Mouse (Mus musculus): ENCODE results near the gene Chek2. TPM values are rescaled to one million over a fixed set of nuclear protein-coding genes. Genes with fewer than 3 reads are reported as not detected.

Chek2 gene
- polyA plus RNA-seq, 1 experiment from 2014 or later = 24.7 TPM

GRCm38 (mm10) chr5:110916241-110916640 is 76.5 kb downstream of the Chek2 start:
- WGBS = 83% methylated on average over 3 of the region's 3 CpGs
- DNase-seq (ENCODE audit: low spot score) (no peak), ATAC-seq (replicated peaks; ENCODE audit: insufficient number of reproducible peaks, low FRiP score, low TSS enrichment, low read depth) (no peak)
- Histone ChIP-seq H3K27me3 (ENCODE audit: control insufficient read depth, insufficient read depth, low read length) (no peaks in the 10 kb centered on the region), H3K4me1 (ENCODE audit: control insufficient read depth, insufficient read depth, low read length) (no peaks in the 10 kb centered on the region), H3K36me3 (replicated peaks; ENCODE audit: control insufficient read depth, insufficient read depth, low read depth, low read length) (no peaks in the 10 kb centered on the region), H3K4me2 (ENCODE audit: low read depth, low read length) (no peak overlapping the region), H3K4me3 (ENCODE audit: low read depth, low read length) (no peak overlapping the region), H3K27ac (replicated peaks; ENCODE audit: low read depth, low read length) (no peak overlapping the region), H3K9me3 (replicated peaks; ENCODE audit: control insufficient read depth, low read length) (no peaks in the 10 kb centered on the region), H3K9ac (replicated peaks; ENCODE audit: low read length) (no peak overlapping the region)

DNA sequence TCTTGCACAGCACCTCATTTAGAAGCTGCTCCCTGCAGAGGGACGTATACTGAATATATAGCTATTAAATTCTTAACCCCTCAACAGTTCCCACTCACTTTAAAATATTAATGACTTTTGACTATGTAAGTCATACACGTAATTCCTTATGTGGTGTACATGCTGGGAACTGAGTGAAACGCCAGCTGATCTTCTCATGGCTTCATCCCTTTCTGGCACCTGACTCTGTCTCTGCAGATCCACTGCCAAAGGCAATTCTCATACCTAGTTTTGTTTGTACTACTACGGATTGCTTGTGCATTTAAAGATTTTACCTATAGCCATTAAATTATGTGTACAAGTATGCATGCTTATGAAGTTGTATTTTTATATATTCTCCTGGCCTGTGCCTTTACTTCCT is 79.8 kb downstream of the Chek2 start:
- WGBS = 85% methylated on average over 4 of the region's 4 CpGs
- DNase-seq (ENCODE audit: low spot score) = no peak
- H3K9me3 ChIP-seq (replicated peaks; ENCODE audit: control insufficient read depth, low read length) = no peaks in the 10 kb centered on the region

DNA sequence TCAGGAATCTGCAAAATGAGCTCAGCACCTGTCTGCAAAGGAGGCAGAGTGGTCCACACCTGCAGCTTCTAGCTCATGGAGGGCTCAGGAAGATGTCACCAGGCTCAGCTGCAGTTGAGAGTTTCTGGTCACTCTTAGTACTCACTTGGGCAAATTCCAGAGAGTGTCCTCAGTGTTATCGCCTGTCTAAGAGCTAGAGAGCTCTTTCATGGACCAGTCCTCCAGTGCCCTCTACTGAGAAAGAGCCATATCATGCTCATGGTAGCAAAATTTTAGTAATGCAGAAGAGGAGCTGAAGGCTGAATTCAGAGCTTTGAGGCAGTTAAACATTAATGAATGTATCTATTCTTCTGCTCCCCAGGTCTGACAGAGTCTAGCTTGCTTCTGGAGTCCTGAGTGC is 83.6 kb downstream of the Chek2 start:
- H3K9ac ChIP-seq (replicated peaks; ENCODE audit: low read length) = no peak overlapping the region

More for the DNA sequence above, 79.8 kb downstream of the Chek2 start:
- Histone ChIP-seq H3K4me2 (ENCODE audit: low read depth, low read length) (no peak overlapping the region), H3K36me3 (replicated peaks; ENCODE audit: control insufficient read depth, insufficient read depth, low read depth, low read length) (no peaks in the 10 kb centered on the region), H3K27ac (replicated peaks; ENCODE audit: low read depth, low read length) (no peak overlapping the region), H3K27me3 (ENCODE audit: control insufficient read depth, insufficient read depth, low read length) (no peaks in the 10 kb centered on the region), H3K9ac (replicated peaks; ENCODE audit: low read length) (no peak overlapping the region), H3K4me3 (ENCODE audit: low read depth, low read length) (no peak overlapping the region), H3K4me1 (ENCODE audit: control insufficient read depth, insufficient read depth, low read length) (no peaks in the 10 kb centered on the region)
- ATAC-seq (replicated peaks; ENCODE audit: insufficient number of reproducible peaks, low FRiP score, low TSS enrichment, low read depth) = no peak

More for the DNA sequence above, 83.6 kb downstream of the Chek2 start:
- H3K27ac ChIP-seq (replicated peaks; ENCODE audit: low read depth, low read length) = no peak overlapping the region
- no peaks in the 10 kb centered on the region for H3K9me3 ChIP-seq (replicated peaks; ENCODE audit: control insufficient read depth, low read length)
- H3K4me1 ChIP-seq (ENCODE audit: control insufficient read depth, insufficient read depth, low read length) = no peaks in the 10 kb centered on the region
- 23% methylated on average over 1 of the region's 1 CpGs for WGBS
- H3K36me3 ChIP-seq (replicated peaks; ENCODE audit: control insufficient read depth, insufficient read depth, low read depth, low read length) = no peaks in the 10 kb centered on the region
- DNase-seq (ENCODE audit: low spot score) (peak; percentile 15), ATAC-seq (replicated peaks; ENCODE audit: insufficient number of reproducible peaks, low FRiP score, low TSS enrichment, low read depth) (no peak)
- H3K27me3 ChIP-seq (ENCODE audit: control insufficient read depth, insufficient read depth, low read length) = no peaks in the 10 kb centered on the region
- no peak overlapping the region for H3K4me3 ChIP-seq (ENCODE audit: low read depth, low read length)
- H3K4me2 ChIP-seq (ENCODE audit: low read depth, low read length) = no peak overlapping the region

Other genes with a start within 250 kb of the Chek2 start
- 57.4 and 60.4 TPM in 2 replicates for gene Noc4l, start 186.6 kb upstream of the Chek2 start, polyA plus RNA-seq (2014; fragmentation: Nextera tagmentation; extraction: Ambion mirVana)
- gene Ddx51, start 186.5 kb upstream of the Chek2 start, polyA plus RNA-seq (2014; fragmentation: Nextera tagmentation; extraction: Ambion mirVana) = 39.7 and 42.7 TPM in 2 replicates
- gene Ep400, start 69.3 kb upstream of the Chek2 start, polyA plus RNA-seq (2014; fragmentation: Nextera tagmentation; extraction: Ambion mirVana) = 31.5 and 36.1 TPM in 2 replicates
- 16.3 and 18.0 TPM in 2 replicates for gene Pus1, start 59.3 kb upstream of the Chek2 start, polyA plus RNA-seq (2014; fragmentation: Nextera tagmentation; extraction: Ambion mirVana)
- 27.4 and 29.2 TPM in 2 replicates for gene Ulk1, start 29.9 kb upstream of the Chek2 start, polyA plus RNA-seq (2014; fragmentation: Nextera tagmentation; extraction: Ambion mirVana)
- gene Hscb, start 202 bp upstream of the Chek2 start, polyA plus RNA-seq (2014; fragmentation: Nextera tagmentation; extraction: Ambion mirVana) = 27.1 and 28.7 TPM in 2 replicates
- gene Ttc28, start 39.8 kb downstream of the Chek2 start, polyA plus RNA-seq (2014; fragmentation: Nextera tagmentation; extraction: Ambion mirVana) = 11.7 and 12.0 TPM in 2 replicates

All from embryonic facial prominence, embryonic 11.5 days (tissue).